Mouse (Mus musculus): Measurements from ENCODE around the gene Tex101.
"Not testable (repeated sequence)": the region's sequence is repeated elsewhere in the genome, so short reads cannot be mapped to it uniquely, and the experiment has no call there.

DNA sequence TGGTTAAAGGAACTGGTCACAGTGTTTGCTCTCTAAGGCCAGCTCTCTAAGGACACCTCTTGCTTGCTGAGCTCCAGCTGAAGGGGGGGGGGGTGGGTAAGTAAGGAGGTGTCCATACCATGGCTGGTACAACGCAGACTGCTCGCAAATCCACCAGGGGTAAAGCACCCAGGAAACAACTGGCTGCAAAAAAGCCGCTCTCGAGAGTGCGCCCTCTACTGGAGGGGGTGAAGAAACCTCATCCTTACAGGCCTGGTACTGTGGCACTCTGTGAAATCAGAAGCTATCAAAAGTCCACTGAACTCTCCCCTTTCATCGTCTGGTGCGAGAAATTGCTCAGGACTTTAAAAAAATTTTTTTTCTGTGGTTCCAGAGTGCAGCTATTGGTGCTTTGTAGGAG, 7.6 kb upstream of the Tex101 start:
- TF ChIP-seq POLR2A (IDR thresholded peaks at IDR 0.05; ENCODE audit: low read depth, low read length); CTCF (IDR thresholded peaks at IDR 0.05; ENCODE audit: extremely low read depth, insufficient read length, insufficient replicate concordance, low read depth, low read length): not testable (repeated sequence)

All from small intestine, adult 2 months (tissue).